Mouse (Mus musculus): ENCODE data around the gene Yif1a.

The Yif1a gene

GRCm38 (mm10) chr19:5060365-5061330, 27.7 kb upstream of the Yif1a start:
- DNase-seq (ENCODE audit: low read depth, low spot score): no peak

- no peak for DNase-seq (ENCODE audit: low read depth, low spot score)
Measured at GRCm38 (mm10) chr19:5062041-5062440, 26.3 kb upstream of the Yif1a start.

GRCm38 (mm10) chr19:5062446-5062845, 25.9 kb upstream of the Yif1a start:
- DNase-seq (ENCODE audit: low read depth, low spot score): no peak

GRCm38 (mm10) chr19:5065104-5065503, 23.2 kb upstream of the Yif1a start:
- DNase-seq (ENCODE audit: low read depth, low spot score): no peak

GRCm38 (mm10) chr19:5067040-5067799, 21.1 kb upstream of the Yif1a start:
- no peak for DNase-seq (ENCODE audit: low read depth, low spot score)

GRCm38 (mm10) chr19:5067867-5068569, 20.3 kb upstream of the Yif1a start, which contains the start of gene Cd248:
Gene Cd248 (plus strand): TSS chr19:5068078.
- DNase-seq (ENCODE audit: low read depth, low spot score): no peak

- no peak for DNase-seq (ENCODE audit: low read depth, low spot score)
Measured at GRCm38 (mm10) chr19:5068570-5069234, 19.6 kb upstream of the Yif1a start.

GRCm38 (mm10) chr19:5069486-5069885, 18.9 kb upstream of the Yif1a start:
- DNase-seq (ENCODE audit: low read depth, low spot score): no peak

GRCm38 (mm10) chr19:5069978-5070377, 18.4 kb upstream of the Yif1a start:
- no peak for DNase-seq (ENCODE audit: low read depth, low spot score)

- DNase-seq (ENCODE audit: low read depth, low spot score): no peak
Measured at GRCm38 (mm10) chr19:5071077-5071476, 17.3 kb upstream of the Yif1a start.

GRCm38 (mm10) chr19:5071545-5072369, 16.6 kb upstream of the Yif1a start:
- no peak for DNase-seq (ENCODE audit: low read depth, low spot score)

GRCm38 (mm10) chr19:5072389-5073019, 15.8 kb upstream of the Yif1a start:
- DNase-seq (ENCODE audit: low read depth, low spot score): no peak

- DNase-seq (ENCODE audit: low read depth, low spot score): no peak
Measured at GRCm38 (mm10) chr19:5073028-5073427, 15.3 kb upstream of the Yif1a start.

- DNase-seq (ENCODE audit: low read depth, low spot score): no peak
Measured at GRCm38 (mm10) chr19:5073518-5073917, 14.8 kb upstream of the Yif1a start.

- no peak for DNase-seq (ENCODE audit: low read depth, low spot score)
Measured at GRCm38 (mm10) chr19:5079279-5079678, 9.1 kb upstream of the Yif1a start.

- no peak for DNase-seq (ENCODE audit: low read depth, low spot score)
Measured at GRCm38 (mm10) chr19:5082005-5082404, 6.3 kb upstream of the Yif1a start.

- no peak for DNase-seq (ENCODE audit: low read depth, low spot score)
Measured at GRCm38 (mm10) chr19:5082596-5082995, 5.7 kb upstream of the Yif1a start.

GRCm38 (mm10) chr19:5083961-5084833, 4.1 kb upstream of the Yif1a start:
- DNase-seq (ENCODE audit: low read depth, low spot score): no peak

GRCm38 (mm10) chr19:5084834-5085144, 3.5 kb upstream of the Yif1a start:
- no peak for DNase-seq (ENCODE audit: low read depth, low spot score)
